Mouse (Mus musculus) kidney, adult 2 months (tissue): ENCODE results near the gene Gm17349. TPM values are rescaled to one million over a fixed set of nuclear protein-coding genes. Genes with fewer than 3 reads are reported as not detected.

ENCODE experiments used
- DNase-seq: peaks from one replicate; pipeline ENCODE4 v3.0.0; 2021
- H3K27ac ChIP-seq: fragments of 200-500 bp; 2 replicates; pipeline ENCODE4 v1.5.1; 2012; ENCODE audit warnings: low read depth, low read length, control low read depth, inconsistent platforms; ENCODE audit not compliant: insufficient read depth
- H3K27me3 ChIP-seq: fragments of 200-500 bp; replicated peaks from 2 replicates; pipeline ENCODE4 v1.6.1; 2012; ENCODE audit warnings: mild to moderate bottlenecking, moderate library complexity, low read length, inconsistent platforms; ENCODE audit not compliant: control insufficient read depth, insufficient read depth
- H3K36me3 ChIP-seq: fragments of 200-500 bp; 2 replicates; pipeline ENCODE4 v1.6.1; 2012; ENCODE audit warnings: mild to moderate bottlenecking, moderate library complexity, low read length, inconsistent platforms; ENCODE audit not compliant: control insufficient read depth, insufficient read depth
- H3K4me1 ChIP-seq: fragments of 200-500 bp; 2 replicates; pipeline ENCODE4 v1.6.1; 2011; ENCODE audit warnings: low read length; ENCODE audit not compliant: control insufficient read depth, insufficient read depth
- H3K4me3 ChIP-seq: fragments of 200-500 bp; 2 replicates; pipeline ENCODE4 v1.5.1; 2011; ENCODE audit warnings: mild to moderate bottlenecking, low read depth, low read length, control low read depth; ENCODE audit not compliant: insufficient read depth
- CTCF ChIP-seq: fragments of 200-500 bp; conservative IDR thresholded peaks from 2 replicates; pipeline ENCODE4 v1.5.1; 2011; ENCODE audit warnings: low read depth, mild to moderate bottlenecking, control low read depth, low read length, moderate library complexity, mixed read lengths; ENCODE audit not compliant: insufficient read depth, insufficient read length
- POLR2A ChIP-seq: fragments of 200-500 bp; IDR thresholded peaks from one replicate; pipeline ENCODE4 v1.6.1; 2011; ENCODE audit warnings: low read depth, low read length, control low read depth
- WGBS: fragments of 180-500 bp; shearing (Covaris S2); methylation state at CpG from one replicate; pipeline ENCODE4 v1.1.7; 2018; 5-methylcytosine and 5-hydroxymethylcytosine counted together
- polyA plus RNA-seq: library from polyadenylated mRNA; depleted of rRNA; stranded (reverse); fragments of >200 nt; gene quantifications from 2 replicates; pipeline ENCODE4 v1.2.3, GENCODE M21; 2012; rRNA removed

Gene Gm17349
- 0.58 TPM in 1 of 2 replicates, not detected in the other for polyA plus RNA-seq

DNA sequence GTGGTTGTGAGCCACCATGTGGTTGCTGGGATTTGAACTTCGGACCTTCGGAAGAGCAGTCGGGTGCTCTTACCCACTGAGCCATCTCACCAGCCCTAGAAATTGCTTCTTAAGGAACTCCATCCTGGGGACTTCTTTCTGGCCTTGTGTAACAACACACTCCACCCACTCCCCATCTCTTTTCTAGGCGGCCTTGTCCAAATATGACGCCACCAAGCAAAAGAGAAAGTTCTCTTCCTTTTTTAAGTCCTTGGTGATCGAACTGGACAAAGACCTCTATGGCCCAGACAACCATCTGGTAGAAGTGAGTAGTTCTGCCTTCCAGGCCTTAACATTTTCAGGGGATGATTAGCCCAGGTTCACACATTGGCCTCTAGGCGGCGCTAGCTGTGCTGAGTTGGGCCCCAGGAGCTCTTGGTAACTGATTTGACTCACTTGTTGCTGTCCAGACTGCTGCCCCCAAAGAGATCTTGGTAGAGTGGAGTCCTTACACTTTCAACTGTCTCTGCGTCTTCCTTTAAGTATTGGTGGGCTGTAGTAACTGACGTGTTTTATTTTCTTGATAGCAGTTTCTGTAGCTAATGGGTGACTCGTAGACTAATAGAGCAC, at the start of gene Gm17349:
Gm17349 (minus strand) TSS at position 51 of the 609 bp plus-strand sequence.
- WGBS = 65% methylated on average over 11 of the region's 11 CpGs
- Histone ChIP-seq H3K27ac (peak within 1 kb of the TSS; percentile 33; the same call in 1 of the 2 replicates), H3K4me3 (no peak within 1 kb of the TSS), H3K36me3 (peaks cover 3% of the 10 kb centered on the region), H3K27me3 (no peaks in the 10 kb centered on the region), H3K4me1 (peaks cover 29% of the 10 kb centered on the region)
- peak; percentile 79 for TF ChIP-seq CTCF
- TF ChIP-seq POLR2A = no peak
- peak; percentile 69 for DNase-seq

DNA sequence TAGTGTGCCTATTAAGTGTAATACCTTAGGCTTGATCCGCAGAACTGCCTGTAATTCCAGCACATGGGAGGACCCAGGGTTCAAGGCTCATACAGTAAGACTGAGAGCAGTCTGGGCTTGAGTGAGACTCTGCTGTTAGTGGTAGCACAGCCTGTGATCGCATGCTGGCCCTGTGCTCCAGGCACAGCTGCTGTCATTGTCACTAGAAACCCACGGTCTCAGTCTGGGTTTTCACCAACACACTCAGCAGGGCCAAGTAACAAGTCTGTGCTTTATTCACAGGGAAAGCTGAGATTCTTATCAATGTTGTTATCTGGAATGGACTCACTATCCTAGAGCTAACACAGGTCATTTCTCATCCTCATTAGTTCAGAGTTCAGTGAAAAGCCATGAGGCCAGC, 48.9 kb upstream of the Gm17349 start:
- H3K36me3 ChIP-seq = no peaks in the 10 kb centered on the region
- TF ChIP-seq POLR2A (no peak), CTCF (no peak)
- no peaks in the 10 kb centered on the region for H3K27me3 ChIP-seq
- H3K4me1 ChIP-seq = peaks cover 2% of the 10 kb centered on the region; the same call in 1 of the 2 replicates
- WGBS = 85% methylated on average over 3 of the region's 3 CpGs
- no peak for DNase-seq
- H3K27ac ChIP-seq = no peak overlapping the region
- H3K4me3 ChIP-seq = no peak overlapping the region

DNA sequence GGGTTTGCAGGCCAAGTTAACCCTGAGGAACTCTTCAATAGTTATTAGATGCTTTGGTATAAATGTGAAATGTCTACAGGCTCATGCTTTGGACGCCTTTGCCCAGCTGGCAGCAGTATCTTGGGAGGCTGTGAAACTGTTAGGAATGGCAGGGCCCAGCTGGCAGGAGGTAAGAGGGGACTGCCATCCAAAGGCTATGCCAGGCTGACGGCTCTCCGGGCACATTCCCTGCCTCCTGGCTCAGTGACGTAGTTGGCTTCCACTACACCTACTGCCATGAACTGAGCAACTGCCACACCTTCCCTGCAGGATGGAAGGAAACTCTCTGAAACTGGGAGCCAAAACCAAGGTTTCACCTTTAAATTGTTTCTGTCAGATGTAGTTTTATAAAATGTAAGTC, 34.9 kb upstream of the Gm17349 start:
- no peak overlapping the region for H3K4me3 ChIP-seq
- no peak for TF ChIP-seq POLR2A
- TF ChIP-seq CTCF = no peak
- H3K27ac ChIP-seq = no peak overlapping the region
- no peaks in the 10 kb centered on the region; the same call in 1 of the 2 replicates for H3K36me3 ChIP-seq
- DNase-seq = no peak
- no peaks in the 10 kb centered on the region for H3K4me1 ChIP-seq
- no peaks in the 10 kb centered on the region for H3K27me3 ChIP-seq
- 94% methylated on average over 4 of the region's 4 CpGs for WGBS

DNA sequence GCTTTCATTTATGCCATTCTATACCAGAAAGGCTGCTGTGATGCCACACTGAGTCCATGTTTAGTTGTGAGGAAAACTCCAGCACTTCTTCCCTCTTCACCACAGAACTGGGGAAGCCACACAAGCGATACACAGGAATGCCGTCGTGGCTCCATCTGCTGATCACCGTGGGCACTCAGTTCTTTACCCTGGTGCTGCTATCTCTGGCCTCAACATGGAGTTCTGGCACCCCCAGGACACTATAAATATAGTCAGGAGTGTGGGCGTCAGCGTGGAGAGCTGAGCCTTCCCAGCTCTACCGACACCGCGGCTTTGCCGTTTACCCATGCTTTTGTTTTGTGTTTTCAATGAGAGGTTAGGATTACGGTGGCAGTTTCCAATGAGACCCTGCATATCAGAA, 31.4 kb upstream of the Gm17349 start:
- WGBS = 86% methylated on average over 11 of the region's 11 CpGs
- no peaks in the 10 kb centered on the region; the same call in 1 of the 2 replicates for H3K36me3 ChIP-seq
- H3K27ac ChIP-seq = no peak overlapping the region
- DNase-seq = no peak
- TF ChIP-seq CTCF (no peak), POLR2A (no peak)
- no peak overlapping the region for H3K4me3 ChIP-seq
- H3K4me1 ChIP-seq = no peaks in the 10 kb centered on the region
- H3K27me3 ChIP-seq = no peaks in the 10 kb centered on the region

DNA sequence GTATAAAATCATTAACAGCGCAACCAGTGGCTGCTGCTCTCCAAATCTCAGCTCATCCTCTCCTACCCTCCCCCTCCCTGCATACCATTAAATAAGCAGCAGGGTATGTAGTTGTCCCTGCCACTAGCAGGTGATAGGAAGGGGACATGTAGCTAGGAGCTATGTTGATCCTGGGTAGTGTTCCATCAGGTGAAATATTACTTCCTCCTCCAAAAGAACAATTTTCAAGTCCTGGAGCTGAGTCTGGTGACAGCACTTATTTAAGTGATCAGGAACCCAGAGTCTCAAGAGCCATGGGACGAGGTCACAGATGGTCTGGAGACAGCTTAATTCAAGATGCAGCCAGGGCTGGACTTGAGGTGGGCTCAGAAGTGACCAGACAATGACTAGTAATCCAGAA, 30.3 kb upstream of the Gm17349 start:
- H3K4me3 ChIP-seq = no peak overlapping the region
- H3K27me3 ChIP-seq = no peaks in the 10 kb centered on the region
- H3K36me3 ChIP-seq = no peaks in the 10 kb centered on the region; the same call in 1 of the 2 replicates
- H3K27ac ChIP-seq = no peak overlapping the region
- peak; percentile 100 for DNase-seq
- 91% methylated on average over 2 of the region's 2 CpGs for WGBS
- no peak for TF ChIP-seq CTCF
- H3K4me1 ChIP-seq = no peaks in the 10 kb centered on the region

DNA sequence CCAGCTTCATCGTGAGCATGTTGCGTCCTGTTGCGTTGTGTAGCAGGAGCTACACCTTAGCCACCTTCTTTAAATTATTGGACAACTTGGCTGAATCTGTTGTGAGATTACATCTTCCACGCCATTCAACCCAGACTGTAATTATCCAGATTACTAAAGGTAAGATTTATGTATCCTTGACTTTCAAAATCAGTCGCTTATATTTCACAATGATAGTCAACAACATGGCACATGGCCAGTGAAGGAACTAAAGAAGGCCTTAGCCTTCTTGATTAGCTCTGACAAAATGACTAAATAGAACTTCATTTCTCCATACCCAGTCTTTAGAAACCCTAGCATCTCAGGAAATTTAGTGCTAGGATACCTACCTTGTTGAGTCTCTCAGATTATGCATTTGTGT, 27.9 kb upstream of the Gm17349 start:
- H3K27me3 ChIP-seq = no peaks in the 10 kb centered on the region
- 95% methylated on average over 5 of the region's 5 CpGs for WGBS
- DNase-seq = no peak

DNA sequence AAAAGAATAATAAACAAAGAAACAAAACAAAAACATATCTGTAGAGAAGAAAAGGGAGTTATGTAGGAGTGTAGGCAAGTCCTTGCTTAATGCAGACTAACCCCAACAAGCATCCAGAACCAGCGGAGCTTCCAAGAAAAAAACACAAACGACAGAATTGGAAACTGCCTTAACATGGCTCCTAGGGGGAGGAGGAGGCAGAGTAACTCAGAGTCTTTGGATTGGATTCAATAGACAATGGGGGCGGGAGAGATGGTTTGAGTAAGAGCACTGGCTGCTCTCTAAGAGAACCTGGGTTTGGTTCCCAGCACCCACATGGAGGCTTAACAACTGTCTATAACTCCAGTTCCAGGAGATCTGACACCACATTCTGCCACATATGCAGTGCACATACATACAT, 26.4 kb upstream of the Gm17349 start:
- DNase-seq = no peak
- Histone ChIP-seq H3K4me1 (peaks cover under 1% of the 10 kb centered on the region; the same call in 1 of the 2 replicates), H3K4me3 (no peak overlapping the region), H3K27me3 (no peaks in the 10 kb centered on the region), H3K27ac (no peak overlapping the region), H3K36me3 (peaks cover 3% of the 10 kb centered on the region; the same call in 1 of the 2 replicates)
- no peak for TF ChIP-seq POLR2A
- no peak for TF ChIP-seq CTCF
- WGBS = 90% methylated on average over 3 of the region's 3 CpGs

More for the DNA sequence above, 27.9 kb upstream of the Gm17349 start:
- H3K4me1 ChIP-seq = no peaks in the 10 kb centered on the region
- H3K27ac ChIP-seq = no peak overlapping the region
- TF ChIP-seq POLR2A (no peak), CTCF (no peak)
- peaks cover 3% of the 10 kb centered on the region; the same call in 1 of the 2 replicates for H3K36me3 ChIP-seq
- no peak overlapping the region for H3K4me3 ChIP-seq
